Comparison of ENCODE assay signal across 8 mouse cellular contexts in the genomic region with DNA sequence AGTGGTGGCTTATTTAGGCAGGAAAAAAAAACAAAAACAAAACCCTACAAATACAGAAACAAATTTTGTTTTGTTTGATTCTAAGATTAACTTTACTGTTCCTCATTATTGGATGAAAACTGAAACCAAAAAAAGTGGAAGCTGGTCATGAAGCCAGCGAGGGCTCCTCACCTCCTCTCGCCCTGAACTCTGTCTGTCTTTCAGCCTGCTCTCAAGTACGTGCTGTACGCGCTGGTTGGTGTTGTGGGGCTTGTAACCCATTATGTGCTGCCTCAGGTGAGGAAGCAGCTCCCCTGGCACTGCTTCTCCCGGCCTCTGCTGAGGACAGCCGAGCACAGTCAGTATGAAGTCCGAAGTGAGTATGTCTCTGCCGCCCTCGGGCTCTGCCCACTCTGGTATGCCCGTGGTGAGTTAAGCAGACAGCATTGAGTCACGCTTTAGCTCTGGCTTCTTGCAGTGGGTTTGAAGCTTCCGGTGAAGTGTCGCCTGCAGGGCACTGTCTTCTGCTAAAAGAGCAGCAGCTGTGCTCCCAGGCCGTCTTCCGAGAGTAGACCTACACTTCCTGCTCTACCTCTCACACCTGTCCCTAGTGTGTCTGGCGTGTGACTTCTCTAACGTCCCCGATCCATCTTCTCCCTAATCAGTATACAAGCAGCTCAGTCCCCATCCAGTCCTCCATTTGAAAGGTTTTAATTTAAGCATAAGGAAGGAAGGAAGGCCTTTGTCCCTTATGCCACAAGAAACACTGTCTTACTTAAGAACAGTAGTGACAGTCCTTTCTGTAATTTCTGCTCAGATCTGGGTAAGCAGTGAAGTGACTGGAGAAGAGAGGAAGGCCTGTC.
DNase-seq lines count a peak whose midpoint lies in the region; ATAC-seq and TF ChIP-seq lines count a peak whose summit lies in the region.

No protein-coding gene starts in this region.

- ATAC-seq in liver, embryonic 12.5 days = no peak
- peak; percentile 51 for ATAC-seq in lung, postnatal 0 days
- no peak for ATAC-seq in intestine, embryonic 15.5 days

- H3K4me3 ChIP-seq in liver, adult 2 months (ENCODE audit: insufficient read depth, low read depth, low read length) = peak overlapping the region; percentile 43
- H3K4me3 ChIP-seq in liver, embryonic 12.5 days = no peak overlapping the region
- H3K4me3 ChIP-seq in lung, postnatal 0 days (ENCODE audit: low read depth, low read length) = no peak overlapping the region
- peak overlapping the region; percentile 42 for H3K4me3 ChIP-seq in thymus, adult 2 months (ENCODE audit: control insufficient read depth, insufficient read depth, low read length)
- H3K4me3 ChIP-seq in intestine, embryonic 15.5 days (replicated peaks) = no peak overlapping the region

- no peak overlapping the region for H3K4me2 ChIP-seq in liver, embryonic 12.5 days
- H3K4me2 ChIP-seq in lung, postnatal 0 days (replicated peaks; ENCODE audit: low read depth, low read length) = peak overlapping the region; percentile 3; the same call in 1 of the 2 replicates
- no peak overlapping the region for H3K4me2 ChIP-seq in intestine, embryonic 15.5 days (replicated peaks)

- H3K79me2 ChIP-seq in liver, adult 2 months (ENCODE audit: control insufficient read depth, insufficient read depth, low read length) = no peaks in the 10 kb centered on the region

- no peak for TF ChIP-seq EP300 in lung, postnatal 0 days (IDR thresholded peaks at IDR 0.05)

- no peak for TF ChIP-seq CTCF in liver, adult 2 months (IDR thresholded peaks at IDR 0.05; ENCODE audit: low read depth, low read length)
- no peak for TF ChIP-seq CTCF in lung, postnatal 0 days (IDR thresholded peaks at IDR 0.05)
- TF ChIP-seq CTCF in thymus, adult 2 months (IDR thresholded peaks at IDR 0.05; ENCODE audit: borderline replicate concordance, control insufficient read depth, extremely low read depth, insufficient read depth, low read length, poor library complexity) = 0 out of 2 replicates have a peak, but pooled peaks have one; percentile 27

- WGBS in liver, adult 2 months = 87% methylated on average over 19 of the region's 19 CpGs
- WGBS in liver, embryonic 12.5 days (ENCODE audit: insufficient replicate concordance) = 81% methylated on average over 19 of the region's 19 CpGs
- WGBS in lung, postnatal 0 days = 58% methylated on average over 19 of the region's 19 CpGs
- WGBS in thymus, adult 2 months = 15% methylated on average over 19 of the region's 19 CpGs
- 88% methylated on average over 19 of the region's 19 CpGs for WGBS in intestine, embryonic 15.5 days

- H3K9ac ChIP-seq in liver, adult 2 months (ENCODE audit: low read depth, low read length) = no peak overlapping the region
- no peak overlapping the region for H3K9ac ChIP-seq in liver, embryonic 12.5 days
- H3K9ac ChIP-seq in lung, postnatal 0 days (replicated peaks; ENCODE audit: low read depth) = no peak overlapping the region
- no peak overlapping the region for H3K9ac ChIP-seq in intestine, embryonic 15.5 days

- H3K27me3 ChIP-seq in liver, adult 2 months (ENCODE audit: control insufficient read depth, insufficient read depth, low read length) = no peaks in the 10 kb centered on the region
- no peaks in the 10 kb centered on the region for H3K27me3 ChIP-seq in liver, embryonic 12.5 days (replicated peaks)
- no peaks in the 10 kb centered on the region for H3K27me3 ChIP-seq in lung, postnatal 0 days (replicated peaks; ENCODE audit: insufficient read depth, low read length)
- no peaks in the 10 kb centered on the region for H3K27me3 ChIP-seq in thymus, adult 2 months (ENCODE audit: control insufficient read depth, insufficient read depth, low read length)
- no peaks in the 10 kb centered on the region for H3K27me3 ChIP-seq in intestine, embryonic 15.5 days (replicated peaks)

- no peaks in the 10 kb centered on the region for H3K4me1 ChIP-seq in liver, adult 2 months (ENCODE audit: control insufficient read depth, insufficient read depth, low read length)
- no peaks in the 10 kb centered on the region for H3K4me1 ChIP-seq in liver, embryonic 12.5 days
- no peaks in the 10 kb centered on the region for H3K4me1 ChIP-seq in lung, postnatal 0 days (ENCODE audit: insufficient read depth, low read depth, low read length)
- peaks cover 13% of the 10 kb centered on the region for H3K4me1 ChIP-seq in thymus, adult 2 months (replicated peaks; ENCODE audit: control insufficient read depth, insufficient read depth, low read length)
- no peaks in the 10 kb centered on the region for H3K4me1 ChIP-seq in intestine, embryonic 15.5 days (replicated peaks)

- H3K9me3 ChIP-seq in liver, embryonic 12.5 days (replicated peaks) = no peaks in the 10 kb centered on the region
- no peaks in the 10 kb centered on the region for H3K9me3 ChIP-seq in lung, postnatal 0 days (ENCODE audit: low read length)
- H3K9me3 ChIP-seq in intestine, embryonic 15.5 days = no peaks in the 10 kb centered on the region

- DNase-seq in liver, adult 2 months (ENCODE audit: extremely low read depth, low read depth, low spot score) = no peak
- peak; percentile 46 for DNase-seq in T-cell, adult 2 months (ENCODE audit: low spot score)
- DNase-seq in lung, postnatal 0 days (ENCODE audit: low spot score) = peak; percentile 35
- DNase-seq in thymus, adult 2 months = peak; percentile 60
- no peak for DNase-seq in urinary bladder, adult 2 months (ENCODE audit: low spot score)
- DNase-seq in heart, postnatal 14 days = no peak

- no peak for TF ChIP-seq POLR2A in liver, adult 2 months (IDR thresholded peaks at IDR 0.05; ENCODE audit: extremely low read depth, insufficient read depth, low read length)
- TF ChIP-seq POLR2A in thymus, adult 2 months (IDR thresholded peaks at IDR 0.05; ENCODE audit: control insufficient read depth, extremely low read depth, insufficient read depth, low read length, poor library complexity) = no peak

- intact Hi-C loops in heart, postnatal 14 days (cut with DNase I) = no loop called here

- peaks cover 42% of the 10 kb centered on the region for H3K36me3 ChIP-seq in liver, adult 2 months (ENCODE audit: control insufficient read depth, insufficient read depth, low read length)
- H3K36me3 ChIP-seq in liver, embryonic 12.5 days = peaks cover 6% of the 10 kb centered on the region; the same call in 1 of the 2 replicates
- peaks cover 14% of the 10 kb centered on the region for H3K36me3 ChIP-seq in lung, postnatal 0 days (ENCODE audit: insufficient read depth, low read length)
- H3K36me3 ChIP-seq in thymus, adult 2 months (ENCODE audit: control insufficient read depth, insufficient read depth, low read length) = peaks cover 30% of the 10 kb centered on the region
- peaks cover 18% of the 10 kb centered on the region; the same call in 1 of the 2 replicates for H3K36me3 ChIP-seq in intestine, embryonic 15.5 days

- 0 out of 2 replicates have a peak overlapping the region, but pooled peaks have one; percentile 30 for H3K27ac ChIP-seq in liver, adult 2 months (replicated peaks; ENCODE audit: insufficient read depth, low read depth, low read length)
- H3K27ac ChIP-seq in liver, embryonic 12.5 days = no peak overlapping the region
- peak overlapping the region; percentile 88 for H3K27ac ChIP-seq in lung, postnatal 0 days (ENCODE audit: low read length)
- peak overlapping the region; percentile 95 for H3K27ac ChIP-seq in thymus, adult 2 months (ENCODE audit: control insufficient read depth, insufficient read depth, low read length)
- H3K27ac ChIP-seq in intestine, embryonic 15.5 days = no peak overlapping the region

Comparison
In these comparisons a context has a peak if more than half of its experiments do, and no peak if none do; other contexts are left out.
1. H3K27ac ChIP-seq: peak in liver, adult 2 months (single experiment), lung, postnatal 0 days (single experiment) and thymus, adult 2 months (single experiment); none in liver, embryonic 12.5 days (single experiment) and intestine, embryonic 15.5 days (single experiment).
2. H3K4me3 ChIP-seq: peak in liver, adult 2 months (single experiment) and thymus, adult 2 months (single experiment); none in liver, embryonic 12.5 days (single experiment), lung, postnatal 0 days (single experiment) and intestine, embryonic 15.5 days (single experiment).
3. DNase-seq: peak in T-cell, adult 2 months (single experiment), lung, postnatal 0 days (single experiment) and thymus, adult 2 months (single experiment); none in liver, adult 2 months (single experiment), urinary bladder, adult 2 months (single experiment) and heart, postnatal 14 days (0 of 2).